Mouse (Mus musculus): ENCODE results near the gene Vnn1. TPM values are rescaled to one million over a fixed set of nuclear protein-coding genes. Genes with fewer than 3 reads are reported as not detected.

Vnn1 gene
- total RNA-seq (2021), result under 1 TPM; 0.20 to 0.27 TPM
- long read RNA-seq, experiment 1, result 0 reads
- long read RNA-seq, experiment 2, result 0 reads

DNA sequence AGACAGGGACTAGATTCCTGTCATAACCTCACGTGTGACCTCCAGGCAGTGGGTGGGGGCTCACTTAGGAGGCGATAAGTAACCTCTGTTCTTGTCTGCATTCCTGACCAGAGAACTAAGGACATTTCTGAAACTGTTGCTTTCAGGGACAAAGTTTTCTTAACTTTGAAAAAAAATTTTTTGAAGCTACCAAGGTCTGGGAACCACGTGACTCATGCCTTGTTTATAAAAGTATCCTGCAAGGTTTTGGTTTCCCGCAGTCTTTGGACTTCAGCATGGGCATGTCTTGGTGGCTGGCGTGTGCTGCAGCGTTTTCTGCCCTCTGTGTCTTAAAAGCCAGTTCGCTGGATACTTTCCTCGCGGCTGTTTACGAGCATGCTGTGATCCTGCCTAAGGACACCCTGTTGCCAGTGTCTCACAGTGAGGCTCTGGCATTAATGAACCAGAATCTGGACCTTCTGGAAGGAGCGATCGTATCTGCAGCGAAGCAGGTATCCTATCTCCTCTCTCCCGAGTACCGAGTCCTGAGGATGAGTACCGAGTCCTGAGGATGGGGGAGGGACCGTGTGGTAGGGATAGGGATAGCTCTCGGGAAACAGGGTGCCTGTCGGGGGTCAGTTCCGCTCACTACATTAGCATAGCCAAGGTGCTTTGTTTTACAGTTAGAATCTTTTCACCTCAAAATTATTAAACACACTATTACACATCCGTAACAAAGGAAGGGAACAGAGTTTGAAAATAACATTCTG, at the start of gene Vnn1:
Gene Vnn1, plus strand, starts transcription at position 88 of the 749 bp plus-strand sequence.
- no peak for DNase-seq

DNA sequence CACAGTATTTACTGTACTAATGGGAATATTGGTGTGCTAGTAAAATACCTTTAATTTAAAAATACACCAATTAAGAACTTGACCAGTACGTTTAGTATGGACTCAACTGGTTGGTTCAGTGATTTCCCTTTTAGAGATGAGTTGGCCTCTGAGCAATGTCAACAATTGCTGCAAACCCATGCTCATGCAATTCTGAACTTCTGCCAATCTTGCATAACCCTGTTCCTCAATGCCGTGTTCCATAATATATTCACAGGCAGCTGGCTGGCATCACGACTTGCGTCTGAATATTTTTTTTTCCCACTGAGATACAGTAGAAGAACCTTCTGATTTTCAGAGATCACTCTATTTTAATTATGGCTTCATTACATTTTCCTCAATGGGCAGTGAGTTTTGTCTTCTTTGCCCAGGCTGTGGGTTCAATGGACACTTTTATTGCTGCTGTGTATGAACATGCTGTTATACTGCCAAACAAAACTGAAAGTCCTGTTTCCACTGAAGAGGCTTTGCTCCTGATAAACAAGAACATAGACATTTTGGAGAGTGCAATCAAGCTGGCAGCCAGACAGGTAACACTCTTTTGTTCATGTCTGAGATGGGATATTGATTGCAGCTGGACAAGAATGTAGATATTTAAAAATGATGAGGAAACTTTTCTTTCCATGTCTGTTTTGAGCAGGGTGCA, 43.1 kb upstream of the Vnn1 start, which contains the start of gene Vnn3:
Gene Vnn3, plus strand, starts transcription at position 235 of the 685 bp plus-strand sequence.
- no peak for DNase-seq
- intact Hi-C loops (cut with DNase I), result no loop called here

More for the DNA sequence above, at the start of gene Vnn1:
- intact Hi-C loops (cut with DNase I), result no loop called here

DNA sequence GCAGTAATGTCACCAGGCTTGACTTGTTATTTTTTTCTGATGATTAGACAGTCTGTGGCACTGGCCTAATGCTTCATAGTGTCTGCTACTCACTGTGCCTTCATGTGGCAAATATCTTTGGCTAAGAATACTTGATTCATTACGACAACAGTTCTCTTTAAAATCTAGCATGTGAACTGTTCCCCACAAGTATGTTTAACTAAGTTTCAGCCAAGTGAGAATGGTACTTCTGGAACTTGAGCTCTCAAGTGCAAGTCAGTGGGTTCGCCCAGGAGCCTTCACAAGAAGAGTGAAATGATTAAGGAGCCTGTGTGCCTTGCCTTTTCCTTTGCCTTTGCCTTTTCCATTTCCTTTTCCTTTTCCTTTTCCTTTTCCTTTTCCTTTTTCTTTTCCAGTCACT, 42.4 kb upstream of the Vnn1 start:
- intact Hi-C loops (cut with DNase I), result no loop called here

DNA sequence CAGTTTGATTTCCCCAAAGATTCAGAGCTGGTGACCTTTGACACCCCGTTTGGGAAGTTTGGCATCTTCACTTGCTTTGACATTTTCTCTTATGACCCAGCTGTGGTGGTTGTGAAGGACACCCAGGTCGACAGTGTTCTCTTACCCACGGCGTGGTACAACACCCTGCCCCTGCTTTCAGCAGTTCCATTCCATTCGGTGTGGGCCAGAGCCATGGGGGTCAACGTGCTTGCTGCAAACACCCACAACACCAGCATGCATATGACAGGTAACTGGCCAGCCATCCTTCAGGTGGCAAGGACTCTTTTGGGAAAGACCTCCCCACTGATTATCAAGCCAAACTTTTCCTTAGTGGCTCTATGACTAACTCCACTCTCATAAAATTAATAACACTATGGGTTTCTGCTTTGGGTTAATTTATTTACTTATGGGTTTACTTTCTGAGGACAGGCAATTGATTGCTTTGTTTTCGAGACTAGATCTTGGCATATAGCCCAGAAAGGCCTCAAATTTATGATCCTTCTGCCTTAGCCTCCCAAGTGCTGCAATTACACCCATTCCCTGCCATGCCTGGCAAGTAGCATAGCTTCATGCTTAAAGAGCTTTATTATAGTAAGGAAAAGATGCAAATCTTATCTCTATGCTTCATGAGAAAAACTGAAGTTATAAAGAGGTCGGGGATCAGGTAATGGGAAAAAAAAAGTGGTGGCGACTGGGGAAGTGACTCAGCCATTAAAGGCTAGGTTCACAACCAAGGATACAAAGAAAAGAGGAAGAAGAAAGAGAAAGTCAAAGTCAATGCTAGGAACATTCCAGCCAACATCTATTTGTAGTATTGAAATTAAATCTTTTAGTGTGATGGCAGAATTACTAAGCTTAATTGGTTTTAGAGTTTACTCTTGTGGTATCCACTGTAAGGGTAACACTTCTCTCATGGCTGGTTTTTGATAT, 29.9 kb upstream of the Vnn1 start:
- DNase-seq, result no peak
- intact Hi-C loops (cut with DNase I), result no loop called here

More for the DNA sequence above, 42.4 kb upstream of the Vnn1 start:
- DNase-seq, result no peak

DNA sequence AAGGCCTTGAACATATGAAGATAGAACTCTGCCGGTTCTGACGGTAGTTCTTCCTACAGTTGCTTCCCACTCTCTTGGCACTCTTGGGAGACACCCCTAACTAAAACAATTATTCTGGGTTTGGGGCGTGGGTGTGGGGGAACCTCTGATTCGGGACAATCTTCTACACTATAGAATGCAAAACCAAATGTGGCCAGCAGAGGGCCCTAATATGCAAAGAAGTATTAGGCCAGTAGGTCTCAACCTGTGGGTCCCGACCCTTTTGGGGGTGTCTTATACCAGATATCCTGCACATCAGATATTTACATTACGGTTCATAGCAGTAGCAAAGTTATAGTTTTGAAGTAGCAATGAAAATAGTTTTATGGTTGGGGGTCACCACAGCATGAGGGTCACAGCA, 13.8 kb upstream of the Vnn1 start:
- DNase-seq, result no peak
- intact Hi-C loops (cut with DNase I), result no loop called here

DNA sequence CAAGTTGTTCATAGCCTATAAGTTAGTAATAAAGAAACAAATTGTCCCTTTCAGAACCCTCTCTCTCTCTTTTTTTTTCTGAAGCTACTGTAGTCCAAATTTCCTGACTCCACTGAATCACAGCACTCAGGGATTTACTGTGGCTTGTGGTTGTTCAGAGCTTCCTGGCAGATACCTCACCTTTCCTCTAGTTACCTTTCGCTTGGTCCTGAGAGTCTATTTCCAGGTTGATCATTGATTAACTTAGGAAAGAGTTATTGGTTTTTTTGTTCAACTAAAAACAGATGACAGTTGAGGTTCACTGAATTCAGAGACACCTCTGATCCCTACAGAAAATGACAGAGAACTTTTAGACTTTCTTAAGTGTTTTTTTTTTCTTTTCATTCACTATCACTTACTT, 9.6 kb upstream of the Vnn1 start:
- DNase-seq, result no peak
- intact Hi-C loops (cut with DNase I), result no loop called here

DNA sequence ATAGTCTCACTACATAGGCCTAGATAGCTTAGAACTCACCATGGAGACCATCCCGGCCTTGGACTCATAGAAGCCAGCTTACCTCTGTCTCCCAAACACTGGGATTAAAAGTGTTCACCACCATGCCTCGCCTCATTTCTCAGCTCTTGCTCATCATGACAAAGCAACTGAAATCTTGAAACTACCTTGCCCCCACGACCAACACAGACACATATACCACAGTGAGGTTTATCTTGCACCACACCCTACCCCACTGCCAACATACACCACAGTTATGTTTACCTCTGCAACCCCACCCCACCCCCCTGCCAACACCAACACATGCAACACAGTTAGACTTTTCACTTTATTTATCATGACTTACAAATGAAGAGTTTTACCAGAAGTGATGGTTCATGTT, 8.4 kb upstream of the Vnn1 start:
- DNase-seq, result no peak
- intact Hi-C loops (cut with DNase I), result no loop called here

DNA sequence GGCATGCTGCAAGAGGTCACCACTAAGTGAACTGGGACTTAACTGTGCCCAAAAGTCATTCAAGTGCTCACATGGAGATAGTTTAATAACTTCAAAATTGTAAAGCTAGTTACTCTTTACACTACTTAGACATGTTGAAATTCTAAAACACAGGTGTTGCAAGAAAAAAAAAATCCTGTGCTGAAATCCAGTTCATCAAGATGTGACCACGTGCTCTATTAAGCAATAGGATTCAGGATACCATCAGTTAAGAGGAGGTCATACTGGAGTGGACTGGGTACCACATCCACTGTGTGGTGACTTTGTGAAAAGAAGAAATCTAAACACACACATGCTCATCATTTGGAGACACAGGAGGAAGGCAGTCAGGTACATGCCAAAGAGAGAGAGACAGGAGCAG, 1.5 kb upstream of the Vnn1 start:
- intact Hi-C loops (cut with DNase I), result no loop called here

DNA sequence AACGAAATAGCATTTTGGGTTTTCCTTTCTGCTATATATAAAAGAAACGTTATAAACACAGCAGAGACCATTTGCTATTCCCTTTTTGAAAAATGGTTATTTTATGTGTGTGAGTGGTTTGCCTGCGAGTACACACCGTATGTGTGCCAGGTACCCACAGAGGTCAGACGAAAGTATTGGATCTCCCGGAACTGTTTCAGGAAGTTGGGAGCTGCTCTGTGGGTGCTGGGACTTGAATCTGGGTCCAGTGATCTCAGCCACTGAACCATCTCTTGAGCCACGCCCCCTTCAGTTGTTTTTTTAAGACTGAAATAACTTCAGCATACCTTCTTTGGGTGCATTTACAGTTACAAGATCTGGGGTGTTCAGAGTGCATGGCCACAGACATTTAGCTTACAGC, 888 bp downstream of the Vnn1 start:
- no peak for DNase-seq
- intact Hi-C loops (cut with DNase I), result no loop called here

More for the DNA sequence above, 1.5 kb upstream of the Vnn1 start:
- no peak for DNase-seq

DNA sequence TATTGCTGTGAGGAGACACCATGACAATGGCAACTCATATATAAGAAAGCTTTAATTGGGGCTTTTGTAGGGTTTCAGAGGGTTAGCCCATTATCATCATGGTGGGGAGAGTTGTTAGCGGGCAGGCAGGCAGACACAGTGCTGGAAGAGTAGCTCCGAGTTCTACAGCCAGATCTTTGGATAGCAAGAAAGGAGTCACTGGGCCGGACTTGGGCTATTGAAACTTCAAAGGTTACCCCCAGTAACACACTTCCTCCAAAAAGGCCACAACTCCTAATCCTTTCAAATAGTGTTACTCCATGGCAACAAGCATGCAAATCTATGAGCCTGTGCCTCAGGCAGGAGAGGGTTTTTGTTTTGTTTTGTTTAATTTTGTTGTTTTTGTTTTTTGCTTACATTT, 6.6 kb downstream of the Vnn1 start:
- intact Hi-C loops (cut with DNase I), result no loop called here
- no peak for DNase-seq

DNA sequence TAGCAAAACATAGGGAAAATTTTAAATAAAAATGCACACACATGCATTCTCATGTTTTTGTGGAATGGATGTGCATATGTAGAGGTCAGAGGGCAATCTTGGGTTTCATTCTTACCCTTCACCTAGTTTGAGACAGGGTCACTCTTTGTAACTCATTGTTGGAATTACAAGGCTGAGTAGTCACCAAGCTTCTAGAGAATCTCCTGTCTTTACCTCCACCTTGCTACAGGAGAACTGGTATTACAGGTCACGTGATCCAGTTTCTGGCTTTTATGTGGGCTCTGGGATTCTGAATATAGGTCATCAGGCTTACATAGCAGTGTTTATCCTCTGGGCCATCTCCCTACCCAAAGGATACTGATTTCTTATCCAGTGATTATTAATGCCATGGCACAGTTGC, 11.2 kb downstream of the Vnn1 start:
- DNase-seq, result no peak
- intact Hi-C loops (cut with DNase I), result no loop called here

DNA sequence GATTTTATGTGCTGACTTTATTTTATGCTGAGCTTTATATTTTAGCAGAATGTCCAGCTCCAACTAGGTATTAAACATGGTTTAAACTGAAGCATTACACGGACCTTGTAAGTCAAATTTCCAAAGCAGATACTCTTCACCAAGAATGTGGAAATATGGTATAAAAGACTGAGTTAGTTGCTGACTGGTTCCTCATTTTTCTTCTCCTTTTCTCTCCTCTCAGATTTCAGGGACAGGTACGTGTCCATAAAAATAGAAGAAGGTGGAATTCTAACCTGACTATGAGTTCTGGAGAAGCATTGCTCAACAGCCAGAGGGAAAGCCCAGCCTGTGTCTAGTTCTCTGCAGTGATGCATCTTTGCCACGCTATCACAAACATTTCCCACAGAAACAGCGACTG, 25.6 kb downstream of the Vnn1 start, which contains the start of gene Taar1:
Gene Taar1, plus strand, starts transcription at position 301 of the 400 bp plus-strand sequence.
- no peak for DNase-seq
- intact Hi-C loops (cut with DNase I), result no loop called here

DNA sequence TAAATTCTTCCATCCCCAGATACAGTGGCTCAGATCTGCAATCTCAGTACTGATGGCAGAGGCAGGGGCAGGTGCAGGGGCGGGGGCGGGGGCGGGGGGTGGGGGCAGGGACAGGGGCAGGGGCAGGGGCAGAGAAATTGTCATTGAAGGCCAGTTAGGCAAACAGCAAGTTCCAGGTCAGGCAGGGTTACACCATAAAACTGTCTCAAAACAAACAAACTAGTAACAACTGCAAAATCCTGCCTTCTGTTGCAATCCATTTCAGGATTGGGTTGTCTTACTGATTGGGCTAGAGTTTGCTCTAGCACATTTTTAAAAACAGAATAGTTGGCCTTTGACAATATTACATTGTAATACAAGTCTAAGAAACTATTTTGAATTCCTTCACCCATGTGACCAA, 28.0 kb downstream of the Vnn1 start:
- intact Hi-C loops (cut with DNase I), result no loop called here

DNA sequence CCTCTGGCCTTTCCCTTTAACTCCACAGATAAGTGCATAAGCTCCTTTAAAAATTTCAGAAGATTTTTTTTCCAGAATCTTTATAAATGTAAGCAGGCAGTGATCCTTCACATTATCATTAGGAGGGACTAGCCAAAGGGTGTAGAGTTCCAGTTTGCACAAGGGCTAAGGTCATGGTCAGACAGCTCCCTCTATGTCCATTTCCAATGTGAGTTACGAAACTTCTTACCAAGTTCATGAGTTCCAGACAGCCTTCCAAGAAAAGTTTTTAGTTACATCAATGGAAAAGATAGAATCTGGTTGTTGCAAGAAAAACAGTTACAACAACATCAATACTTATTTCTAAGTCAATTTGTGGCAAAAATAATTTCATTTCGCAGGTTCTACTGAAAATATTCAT, 29.5 kb downstream of the Vnn1 start:
- intact Hi-C loops (cut with DNase I), result no loop called here
- DNase-seq, result no peak

More for the DNA sequence above, 28.0 kb downstream of the Vnn1 start:
- no peak for DNase-seq

DNA sequence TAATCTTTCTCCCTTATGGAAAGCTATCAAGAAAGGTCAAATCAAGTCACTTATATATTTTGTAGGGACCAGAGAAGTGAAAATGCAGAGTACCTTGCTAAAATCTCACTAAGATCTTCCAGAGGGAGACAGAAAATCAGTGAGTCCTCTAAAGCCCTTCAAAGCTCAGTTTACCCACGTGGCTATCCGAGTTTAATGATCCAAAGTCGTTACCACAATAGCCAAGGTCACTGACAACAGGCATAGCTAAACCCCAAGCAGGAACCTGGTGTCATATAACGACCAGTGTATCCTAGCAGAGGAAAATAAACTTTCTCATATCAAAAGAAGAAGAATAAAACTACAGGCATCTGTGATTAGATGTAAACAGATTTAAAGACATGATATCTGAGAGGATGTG, 43.1 kb downstream of the Vnn1 start:
- intact Hi-C loops (cut with DNase I), result no loop called here
- no peak for DNase-seq

DNA sequence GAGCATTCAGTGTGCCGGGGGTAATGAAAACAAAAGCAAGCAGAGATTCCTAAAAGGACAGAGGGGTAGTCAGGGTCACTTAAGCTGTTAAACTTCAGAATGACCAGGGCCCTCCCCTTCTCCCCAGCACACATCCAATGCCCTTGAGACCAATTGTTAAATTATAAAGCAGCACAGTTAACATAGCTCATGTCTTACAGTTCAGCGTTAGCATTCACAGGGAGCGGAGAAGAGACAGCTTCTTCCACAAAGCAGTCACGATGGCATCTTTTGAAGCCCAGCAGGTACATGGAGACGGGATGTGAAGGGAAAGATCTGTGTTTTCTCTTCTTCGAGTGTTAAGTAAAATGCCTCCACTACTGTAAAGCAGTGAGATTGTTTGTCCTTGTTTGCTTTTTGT, 43.8 kb downstream of the Vnn1 start, which contains the start of gene Taar2:
Gene Taar2, plus strand, starts transcription at position 261 of the 400 bp plus-strand sequence.
- DNase-seq, result no peak
- intact Hi-C loops (cut with DNase I), result no loop called here

DNA sequence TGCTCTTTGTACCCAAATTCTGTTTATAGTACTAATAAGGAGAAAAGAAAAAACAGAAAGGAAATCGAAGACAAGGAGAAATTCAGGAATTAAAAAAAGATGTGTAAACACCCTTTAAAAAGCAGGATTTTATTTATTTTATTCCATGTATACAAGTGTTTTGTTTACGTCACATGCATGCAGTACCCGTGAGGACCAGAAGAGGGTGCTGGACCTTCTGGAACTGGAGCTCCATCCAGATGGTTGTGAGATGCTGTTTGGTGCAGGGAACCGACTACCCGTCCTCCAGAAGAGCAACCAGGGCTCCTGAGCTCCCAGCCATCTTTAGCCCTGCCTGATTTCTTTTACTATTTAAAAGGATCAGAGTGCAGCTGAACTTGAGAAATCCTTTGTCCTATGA, 48.0 kb downstream of the Vnn1 start:
- intact Hi-C loops (cut with DNase I), result no loop called here
- no peak for DNase-seq

DNA sequence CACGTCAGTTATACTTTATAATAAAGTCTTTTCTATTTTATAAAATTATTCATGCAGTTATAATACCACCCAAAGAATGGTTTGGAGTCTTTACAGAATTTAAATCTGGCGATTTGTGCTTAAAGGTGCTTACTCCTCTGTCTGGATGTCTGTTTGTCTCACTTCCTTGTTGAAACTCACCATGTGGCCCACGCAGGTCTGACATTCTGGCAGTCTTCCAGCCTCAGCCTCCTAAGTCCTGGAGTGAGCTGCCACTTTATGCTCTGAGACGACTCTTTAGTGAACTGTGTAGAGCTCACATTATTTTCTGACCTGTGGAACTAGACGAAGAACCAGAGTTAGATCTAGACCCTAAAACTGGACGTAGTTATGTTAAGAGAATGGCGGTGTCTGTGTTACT, 53.5 kb downstream of the Vnn1 start:
- intact Hi-C loops (cut with DNase I), result no loop called here
- no peak for DNase-seq

DNA sequence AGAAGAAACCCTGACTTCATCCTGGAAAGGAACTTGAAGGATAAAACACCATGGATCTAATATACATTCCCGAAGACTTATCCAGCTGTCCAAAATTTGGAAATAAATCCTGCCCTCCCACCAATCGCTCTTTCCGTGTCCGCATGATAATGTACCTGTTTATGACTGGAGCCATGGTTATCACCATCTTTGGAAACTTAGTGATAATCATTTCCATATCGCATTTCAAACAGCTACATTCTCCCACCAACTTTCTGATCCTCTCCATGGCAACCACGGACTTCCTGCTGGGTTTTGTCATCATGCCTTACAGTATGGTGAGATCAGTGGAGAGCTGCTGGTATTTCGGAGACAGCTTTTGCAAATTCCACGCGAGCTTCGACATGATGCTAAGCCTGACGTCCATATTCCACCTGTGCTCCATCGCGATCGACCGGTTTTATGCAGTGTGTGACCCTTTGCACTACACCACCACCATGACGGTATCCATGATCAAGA, 55.1 kb downstream of the Vnn1 start, which contains the start of gene Taar3:
Gene Taar3, plus strand, starts transcription at position 51 of the 498 bp plus-strand sequence.
- no peak for DNase-seq
- intact Hi-C loops (cut with DNase I), result no loop called here

DNA sequence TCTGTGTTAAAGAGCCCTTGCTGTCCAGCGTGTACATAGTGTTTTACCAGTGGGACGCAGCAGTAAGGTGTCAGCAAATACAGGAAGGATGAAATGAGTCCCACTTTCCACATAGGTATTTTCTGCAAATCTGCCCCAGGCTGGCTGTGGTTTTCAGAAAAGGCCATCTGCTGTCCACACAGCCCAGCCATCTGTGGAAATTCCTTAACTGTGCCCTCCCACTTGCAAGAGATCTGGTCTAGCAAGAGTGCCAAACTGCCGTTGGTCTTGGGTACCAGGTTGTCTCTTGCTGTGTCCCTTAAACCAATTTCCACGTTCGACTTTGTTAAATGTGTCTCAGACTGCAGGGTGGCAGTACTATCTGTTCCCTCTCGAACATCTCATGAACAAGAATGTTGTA, 57.2 kb downstream of the Vnn1 start:
- intact Hi-C loops (cut with DNase I), result no loop called here
- no peak for DNase-seq

Data from gastrocnemius, postnatal 36 days (tissue).